ENCODE assay signal across 11 mouse cellular contexts in the genomic region with DNA sequence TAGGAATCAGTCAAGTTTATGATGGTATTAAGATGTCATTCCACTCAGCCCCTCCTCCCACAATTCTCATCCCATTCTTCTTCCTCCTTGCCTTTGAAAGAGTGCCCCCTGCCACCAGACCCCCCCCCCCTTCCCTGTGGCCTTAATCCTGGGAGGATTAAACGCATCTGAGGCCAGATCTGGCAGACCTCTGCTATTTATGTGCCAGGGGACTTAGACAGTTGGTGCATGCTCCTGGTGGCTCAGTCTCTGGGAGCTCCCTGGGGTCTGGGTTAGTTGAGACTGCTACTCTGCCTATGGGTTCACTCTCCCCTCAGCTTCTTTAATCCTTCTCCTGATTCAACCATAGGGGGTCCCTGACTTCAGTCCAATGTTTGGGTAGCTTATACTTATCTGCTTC.
"Had no signal": no experiment of that assay in that cellular context is flagged by ENCODE, and none has a peak within 500 bp of the region (broad histone marks: within the 10 kb centered on the region; RNA-seq: fewer than 3 reads in every experiment).

No protein-coding gene starts in this region.

- H3K36me3 ChIP-seq: neural tube, embryonic 12.5 days had no signal

- H3K27me3 ChIP-seq: limb, embryonic 13.5 days; neural tube, embryonic 12.5 days had no signal

- DNase-seq: kidney, adult 18-20 months; kidney, postnatal 10 days; kidney, postnatal 4 days; left cerebral cortex, postnatal 4 days; lung, adult 18-20 months; thymus, adult 18-20 months; thymus, postnatal 14 days had no signal

- H3K27ac ChIP-seq: layer of hippocampus, adult 2 months; limb, embryonic 13.5 days; liver, embryonic 14.5 days; neural tube, embryonic 12.5 days had no signal

- H3K4me2 ChIP-seq: limb, embryonic 13.5 days; neural tube, embryonic 12.5 days had no signal

- H3K9ac ChIP-seq: limb, embryonic 13.5 days; liver, embryonic 14.5 days; neural tube, embryonic 12.5 days had no signal

- H3K9me3 ChIP-seq: limb, embryonic 13.5 days; neural tube, embryonic 12.5 days had no signal

- H3K4me1 ChIP-seq: neural tube, embryonic 12.5 days had no signal

- H3K4me3 ChIP-seq: layer of hippocampus, adult 2 months; limb, embryonic 13.5 days; neural tube, embryonic 12.5 days had no signal
